Mouse (Mus musculus) E14TG2a.4 (cell line): ENCODE data around the gene Akt1s1.
"Not testable (repeated sequence)": the region's sequence is repeated elsewhere in the genome, so short reads cannot be mapped to it uniquely, and the experiment has no call there.

Source experiments
- H3K27me3 ChIP-seq: 2 replicates; pipeline ENCODE4 v1.6.1; 2014; ENCODE audit warnings: low read length, control low read depth; ENCODE audit not compliant: insufficient read depth
- H3K36me3 ChIP-seq: 2 replicates; pipeline ENCODE4 v1.6.1; 2014; ENCODE audit warnings: low read length, control low read depth; ENCODE audit not compliant: insufficient read depth
- H3K4me1 ChIP-seq: replicated peaks from 2 replicates; pipeline ENCODE4 v1.6.1; 2014; ENCODE audit warnings: low read depth, low read length, control low read depth
- H3K4me3 ChIP-seq: replicated peaks from 2 replicates; pipeline ENCODE4 v1.5.1; 2014; ENCODE audit warnings: mild to moderate bottlenecking, low read length
- H3K9me3 ChIP-seq: 2 replicates; pipeline ENCODE4 v1.6.1; 2014; ENCODE audit warnings: low read length, control low read depth
- CTCF ChIP-seq: conservative IDR thresholded peaks from 2 replicates; pipeline ENCODE4 v1.5.1; 2014; ENCODE audit warnings: low read length
- NANOG ChIP-seq: IDR thresholded peaks from 2 replicates; pipeline ENCODE4 v1.6.1; 2014; ENCODE audit warnings: borderline replicate concordance, low read length, mixed read lengths
- POU5F1 ChIP-seq: IDR thresholded peaks from 2 replicates; pipeline ENCODE4 v1.6.1; 2014; ENCODE audit warnings: low read length, borderline replicate concordance

Akt1s1 gene

GRCm38 (mm10) chr7:44868919-44869696, 20.3 kb downstream of the Akt1s1 start:
- no peaks in the 10 kb centered on the region for H3K9me3 ChIP-seq
- H3K4me1 ChIP-seq, result peaks cover 84% of the 10 kb centered on the region
- H3K4me3 ChIP-seq, result peak overlapping the region; percentile 95
- peaks cover 29% of the 10 kb centered on the region for H3K36me3 ChIP-seq
- no peaks in the 10 kb centered on the region for H3K27me3 ChIP-seq
- TF ChIP-seq NANOG (no peak), CTCF (no peak), POU5F1 (no peak)

GRCm38 (mm10) chr7:44869697-44870528, 21.1 kb downstream of the Akt1s1 start, which contains the start of gene Ptov1:
Gene Ptov1, minus strand, starts transcription at chr7:44869788.
- Histone ChIP-seq H3K9me3 (no peaks in the 10 kb centered on the region), H3K27me3 (no peaks in the 10 kb centered on the region), H3K4me3 (peak within 1 kb of the TSS; percentile 95), H3K36me3 (peaks cover 21% of the 10 kb centered on the region), H3K4me1 (peaks cover 81% of the 10 kb centered on the region)
- TF ChIP-seq CTCF (no peak), NANOG (no peak), POU5F1 (no peak)

GRCm38 (mm10) chr7:44870614-44871013, 21.8 kb downstream of the Akt1s1 start:
- peaks cover 74% of the 10 kb centered on the region for H3K4me1 ChIP-seq
- no peak for TF ChIP-seq CTCF
- no peak for TF ChIP-seq NANOG
- TF ChIP-seq POU5F1, result no peak
- H3K4me3 ChIP-seq, result no peak overlapping the region
- H3K36me3 ChIP-seq, result peaks cover 14% of the 10 kb centered on the region
- H3K27me3 ChIP-seq, result no peaks in the 10 kb centered on the region
- no peaks in the 10 kb centered on the region for H3K9me3 ChIP-seq

- TF ChIP-seq POU5F1, result no peak
- Histone ChIP-seq H3K9me3 (peaks cover under 1% of the 10 kb centered on the region; the same call in 1 of the 2 replicates), H3K27me3 (no peaks in the 10 kb centered on the region), H3K36me3 (peaks cover 14% of the 10 kb centered on the region), H3K4me1 (peaks cover 69% of the 10 kb centered on the region), H3K4me3 (no peak overlapping the region)
Measured at GRCm38 (mm10) chr7:44871181-44871580, 22.4 kb downstream of the Akt1s1 start.

GRCm38 (mm10) chr7:44871774-44872173, 23.0 kb downstream of the Akt1s1 start:
- peaks cover 63% of the 10 kb centered on the region for H3K4me1 ChIP-seq
- H3K4me3 ChIP-seq, H3K27me3 ChIP-seq, H3K9me3 ChIP-seq: not testable (repeated sequence)
- H3K36me3 ChIP-seq, result peaks cover 14% of the 10 kb centered on the region

- Histone ChIP-seq H3K36me3 (peaks cover 71% of the 10 kb centered on the region), H3K4me1 (peaks cover 56% of the 10 kb centered on the region), H3K9me3 (peaks cover 19% of the 10 kb centered on the region), H3K27me3 (no peaks in the 10 kb centered on the region), H3K4me3 (no peak overlapping the region)
- TF ChIP-seq POU5F1 (no peak), NANOG (no peak), CTCF (no peak)
Measured at GRCm38 (mm10) chr7:44877833-44878232, 29.0 kb downstream of the Akt1s1 start.

- no peak for TF ChIP-seq NANOG
- no peak for TF ChIP-seq POU5F1
- TF ChIP-seq CTCF, result no peak
- Histone ChIP-seq H3K27me3 (no peaks in the 10 kb centered on the region), H3K4me3 (no peak overlapping the region), H3K4me1 (peaks cover 81% of the 10 kb centered on the region), H3K9me3 (no peaks in the 10 kb centered on the region), H3K36me3 (peaks cover 98% of the 10 kb centered on the region)
Measured at GRCm38 (mm10) chr7:44883036-44883435, 34.2 kb downstream of the Akt1s1 start.

- Histone ChIP-seq H3K9me3 (no peaks in the 10 kb centered on the region), H3K36me3 (peaks cover 98% of the 10 kb centered on the region), H3K4me1 (peaks cover 82% of the 10 kb centered on the region), H3K4me3 (peak overlapping the region; percentile 59), H3K27me3 (no peaks in the 10 kb centered on the region)
- TF ChIP-seq POU5F1 (no peak), NANOG (no peak), CTCF (no peak)
Measured at GRCm38 (mm10) chr7:44884637-44885036, 35.8 kb downstream of the Akt1s1 start.

GRCm38 (mm10) chr7:44886964-44887363, 38.2 kb downstream of the Akt1s1 start:
- TF ChIP-seq NANOG (no peak), CTCF (no peak), POU5F1 (no peak)
- no peak overlapping the region for H3K4me3 ChIP-seq
- peaks cover 88% of the 10 kb centered on the region for H3K36me3 ChIP-seq
- H3K27me3 ChIP-seq, result no peaks in the 10 kb centered on the region
- H3K4me1 ChIP-seq, result peaks cover 80% of the 10 kb centered on the region
- H3K9me3 ChIP-seq, result no peaks in the 10 kb centered on the region
